Mouse (Mus musculus) bone marrow, adult 2 months (tissue): ENCODE measurements at regions not wholly inside any gene's neighbourhood (a gene's known extent, or its start where the extent isn't known, plus 50 kb on each side); places are given as distances from the start of the nearest gene placed in this dataset.

ENCODE experiments used
- CTCF ChIP-seq: fragments of 200-500 bp; IDR thresholded peaks from 2 replicates; pipeline ENCODE4 v1.5.1; 2011; ENCODE audit warnings: low read length, control low read depth; ENCODE audit not compliant: control insufficient read depth, insufficient read depth
- POLR2A ChIP-seq: fragments of 200-500 bp; IDR thresholded peaks from 2 replicates; pipeline ENCODE4 v1.6.1; 2011; ENCODE audit warnings: low read depth, mild to moderate bottlenecking, control low read depth, low read length, borderline replicate concordance; ENCODE audit not compliant: control insufficient read depth

DNA sequence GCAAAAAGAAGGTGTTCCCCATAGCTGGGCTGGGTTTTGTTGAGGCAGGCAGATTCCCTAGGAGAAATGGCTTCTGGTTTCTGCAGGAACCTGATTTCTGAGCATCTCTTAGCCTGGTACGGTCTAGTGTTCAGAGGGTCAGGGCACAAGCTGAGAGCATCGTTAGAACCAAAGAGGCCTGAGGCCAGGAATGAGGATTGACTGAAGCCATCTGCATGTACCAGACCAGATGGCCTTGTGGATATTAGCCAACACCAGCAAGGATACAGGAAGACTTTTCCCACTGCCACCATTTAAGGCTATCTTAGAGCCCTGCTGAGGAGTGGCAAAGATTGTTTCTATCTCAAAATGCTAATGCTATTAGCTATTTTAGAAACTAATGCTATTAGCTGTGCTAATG lies 248.2 kb upstream of the 9630041A04Rik start:
- no peak for TF ChIP-seq CTCF
- no peak for TF ChIP-seq POLR2A
